Mouse (Mus musculus) gonadal fat pad, adult 2 months (tissue): ENCODE results near the gene Tubb5. TPM values are rescaled to one million over a fixed set of nuclear protein-coding genes. Genes with fewer than 3 reads are reported as not detected.

ENCODE experiments used
- DNase-seq: peaks from one replicate; pipeline ENCODE4 v3.0.0-alpha.2; 2012; ENCODE audit warnings: low read depth
- polyA plus RNA-seq: library from polyadenylated mRNA; depleted of rRNA; stranded (reverse); fragments of >200 nt; gene quantifications from 2 replicates; pipeline ENCODE4 v1.2.3, GENCODE M21; 2012; rRNA removed

The Tubb5 gene
- polyA plus RNA-seq, 1 experiment: 297 TPM

- no peak for DNase-seq
Observed at GRCm38 (mm10) chr17:35796835-35797234, 41.3 kb downstream of the Tubb5 start.

DNA sequence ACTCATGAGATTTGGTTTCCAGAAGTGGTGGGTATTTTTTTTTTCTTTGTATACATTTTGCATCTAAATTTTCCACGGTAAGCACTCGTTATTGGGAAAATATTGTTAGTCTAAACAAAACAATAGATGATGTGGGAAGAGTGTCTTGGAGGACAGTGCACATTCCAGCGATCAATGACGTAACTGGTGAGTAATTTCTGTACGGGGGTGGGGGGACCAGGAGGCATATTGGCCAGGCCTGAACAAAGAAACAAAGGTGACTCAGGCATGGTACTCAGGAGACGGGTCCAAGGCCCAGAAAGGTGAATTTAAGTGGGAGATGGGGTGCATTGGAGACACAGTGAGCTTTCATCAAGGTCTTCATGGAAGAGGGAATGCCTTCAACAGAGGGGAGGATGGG is 42.5 kb downstream of the Tubb5 start:
- no peak for DNase-seq

- DNase-seq: no peak
Observed at GRCm38 (mm10) chr17:35795099-35795498, 43.0 kb downstream of the Tubb5 start.

DNA sequence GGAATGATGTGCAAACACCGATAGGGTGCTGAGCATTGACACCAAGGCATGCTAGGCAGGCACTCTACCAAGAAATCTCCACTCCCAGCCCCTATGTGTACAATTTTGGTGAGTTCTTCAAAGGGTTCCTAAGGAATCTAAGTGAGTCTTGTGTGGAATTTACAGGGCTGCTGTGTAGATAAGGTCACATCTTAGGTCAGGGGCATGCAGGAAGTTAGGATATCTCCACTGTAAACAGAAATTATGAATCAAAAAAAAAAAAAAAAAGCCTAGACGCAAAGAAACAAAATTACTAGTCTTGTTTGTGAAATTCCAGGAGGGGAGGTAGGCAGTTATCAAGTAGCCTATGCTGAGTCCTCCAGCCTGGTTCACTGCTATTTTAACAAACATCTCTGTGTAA is 45.3 kb downstream of the Tubb5 start:
- no peak for DNase-seq

- no peak for DNase-seq
Observed at GRCm38 (mm10) chr17:35790933-35791332, 47.2 kb downstream of the Tubb5 start.

- DNase-seq: no peak
Observed at GRCm38 (mm10) chr17:35788025-35788424, 50.1 kb downstream of the Tubb5 start.

DNA sequence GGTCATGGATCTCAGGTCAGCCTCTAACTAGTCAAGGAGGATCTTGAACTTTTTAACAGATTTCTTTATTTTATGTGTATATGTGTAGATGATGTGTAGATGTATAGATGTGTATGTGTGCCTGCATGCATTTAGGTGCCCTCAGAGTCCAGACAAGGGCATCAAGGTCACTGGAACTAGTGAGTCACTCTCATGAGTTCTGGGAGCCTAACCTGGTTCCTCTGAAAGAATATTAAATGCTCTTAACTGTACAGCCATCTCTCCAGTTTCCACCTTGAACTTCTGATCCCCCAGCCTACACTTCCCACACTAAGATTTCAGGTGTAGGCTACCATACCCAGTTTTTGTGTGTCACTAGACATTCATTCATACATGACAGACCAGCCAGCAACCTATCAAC is 50.6 kb downstream of the Tubb5 start:
- DNase-seq: no peak

DNA sequence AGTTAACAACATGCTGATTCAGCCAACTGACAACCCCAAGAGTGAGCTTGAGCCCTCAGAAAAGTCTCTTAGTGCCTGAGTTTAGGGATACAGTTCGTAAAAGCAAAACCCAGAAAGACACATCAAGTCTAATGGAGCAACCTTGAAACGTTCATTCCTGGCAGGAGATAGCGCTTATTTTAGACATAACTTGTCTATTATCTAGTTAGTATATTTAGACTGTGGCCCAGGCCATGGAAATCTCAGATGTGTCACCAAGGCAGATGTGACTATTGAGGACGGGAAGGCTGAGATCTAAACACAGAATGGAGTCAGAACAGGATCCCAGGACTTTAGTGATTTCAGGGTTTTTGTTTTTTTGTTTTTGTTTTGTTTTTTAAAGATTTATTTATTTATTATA is 53.0 kb downstream of the Tubb5 start:
- DNase-seq: no peak

GRCm38 (mm10) chr17:35783944-35784343 is 54.2 kb downstream of the Tubb5 start:
- DNase-seq: peak; percentile 60

Other genes starting within 250 kb of the Tubb5 start
- gene Sfta2, start 236.8 kb downstream of the Tubb5 start, polyA plus RNA-seq: 0.89 and 1.1 TPM in 2 replicates
- 0.76 and 6.3 TPM in 2 replicates for gene Gm9573, start 211.7 kb downstream of the Tubb5 start, polyA plus RNA-seq
- gene Mucl3, start 194.6 kb downstream of the Tubb5 start, polyA plus RNA-seq: not detected in 2 replicates
- 16.6 and 21.5 TPM in 2 replicates for gene Vars2, start 170.7 kb downstream of the Tubb5 start, polyA plus RNA-seq
- gene Gtf2h4, start 164.6 kb downstream of the Tubb5 start, polyA plus RNA-seq: 20.0 and 24.3 TPM in 2 replicates
- 53.2 and 61.8 TPM in 2 replicates for gene Ddr1, start 133.7 kb downstream of the Tubb5 start, polyA plus RNA-seq
- gene Ier3, start 16.6 kb downstream of the Tubb5 start, polyA plus RNA-seq: 16.8 and 19.5 TPM in 2 replicates
- 68.4 and 96.1 TPM in 2 replicates for gene Flot1, start 15.1 kb downstream of the Tubb5 start, polyA plus RNA-seq
- gene Mdc1, start 3.2 kb upstream of the Tubb5 start, polyA plus RNA-seq: 8.2 and 10.0 TPM in 2 replicates
- gene Nrm, start 23.0 kb upstream of the Tubb5 start, polyA plus RNA-seq: 6.9 and 7.8 TPM in 2 replicates
- gene Ppp1r18, start 27.3 kb upstream of the Tubb5 start, polyA plus RNA-seq: 43.2 and 48.6 TPM in 2 replicates
- 49.9 and 52.4 TPM in 2 replicates for gene Dhx16, start 41.5 kb upstream of the Tubb5 start, polyA plus RNA-seq
- 41.2 and 50.3 TPM in 2 replicates for gene 2310061I04Rik, start 59.1 kb upstream of the Tubb5 start, polyA plus RNA-seq
- gene Atat1, start 71.8 kb upstream of the Tubb5 start, polyA plus RNA-seq: 56.5 and 62.4 TPM in 2 replicates
- gene Mrps18b, start 78.1 kb upstream of the Tubb5 start, polyA plus RNA-seq: 86.1 and 110 TPM in 2 replicates
- gene Ppp1r10, start 78.1 kb upstream of the Tubb5 start, polyA plus RNA-seq: 31.1 and 35.8 TPM in 2 replicates
- gene Abcf1, start 131.5 kb upstream of the Tubb5 start, polyA plus RNA-seq: 57.2 and 59.9 TPM in 2 replicates
- 20.7 and 30.2 TPM in 2 replicates for gene Gnl1, start 141.5 kb upstream of the Tubb5 start, polyA plus RNA-seq
- gene Prr3, start 141.9 kb upstream of the Tubb5 start, polyA plus RNA-seq: 18.7 and 21.4 TPM in 2 replicates
- gene H2-T24, start 182.3 kb upstream of the Tubb5 start, polyA plus RNA-seq: 1.1 and 1.7 TPM in 2 replicates
- 86.4 and 99.4 TPM in 2 replicates for gene H2-T23, start 194.5 kb upstream of the Tubb5 start, polyA plus RNA-seq
- 59.2 and 59.6 TPM in 2 replicates for gene H2-T22, start 204.4 kb upstream of the Tubb5 start, polyA plus RNA-seq
- gene Gm6034, start 204.7 kb upstream of the Tubb5 start, polyA plus RNA-seq: 0.06 TPM in 1 of 2 replicates, not detected in the other
- gene Gm11127, start 220.1 kb upstream of the Tubb5 start, polyA plus RNA-seq: 0.18 and 0.23 TPM in 2 replicates